Mouse (Mus musculus) hindbrain, postnatal 0 days (tissue): ENCODE measurements around the gene Slc16a13. TPM values are rescaled to one million over a fixed set of nuclear protein-coding genes. Genes with fewer than 3 reads are reported as not detected.

Source experiments
- ATAC-seq: fragments of 200-750 bp; cut with Nextera tagmentation; 2 replicates; pipeline ENCODE4 v1.8.0; 2017; ENCODE audit warnings: mild to moderate bottlenecking, moderate TSS enrichment, moderate library complexity
- DNase-seq: peaks from one replicate; pipeline ENCODE4 v3.0.0-alpha.2; 2015; ENCODE audit warnings: low spot score
- H3K27ac ChIP-seq: fragments of 300-500 bp; sonication (generic); 2 replicates; pipeline ENCODE4 v1.5.1; 2014; ENCODE audit warnings: mild to moderate bottlenecking
- H3K27me3 ChIP-seq: fragments of 300-500 bp; sonication (generic); 2 replicates; pipeline ENCODE4 v1.6.1; 2014; ENCODE audit warnings: low read length, mixed read lengths; ENCODE audit not compliant: insufficient read depth
- H3K36me3 ChIP-seq: fragments of 300-500 bp; sonication (generic); 2 replicates; pipeline ENCODE4 v1.6.1; 2014; ENCODE audit warnings: low read length, mixed read lengths; ENCODE audit not compliant: insufficient read depth
- H3K4me1 ChIP-seq: fragments of 300-500 bp; sonication (generic); 2 replicates; pipeline ENCODE4 v1.6.1; 2014; ENCODE audit warnings: antibody characterized with exemption, low read length, mixed read lengths; ENCODE audit not compliant: insufficient read depth
- H3K4me2 ChIP-seq: fragments of 300-500 bp; sonication (generic); 2 replicates; pipeline ENCODE4 v1.6.1; 2014; ENCODE audit warnings: low read depth, mild to moderate bottlenecking, low read length, moderate library complexity, mixed read lengths
- H3K4me3 ChIP-seq: fragments of 300-500 bp; sonication (generic); 2 replicates; pipeline ENCODE4 v1.5.1; 2014; ENCODE audit warnings: low read length
- H3K9ac ChIP-seq: fragments of 300-500 bp; sonication (generic); replicated peaks from 2 replicates; pipeline ENCODE4 v1.6.1; 2014; ENCODE audit warnings: mild to moderate bottlenecking, low read length, moderate library complexity, mixed read lengths
- H3K9me3 ChIP-seq: fragments of 300-500 bp; sonication (generic); 2 replicates; pipeline ENCODE4 v1.6.1; 2016; ENCODE audit warnings: low read length, mixed read lengths
- CTCF ChIP-seq: IDR thresholded peaks from 2 replicates; pipeline ENCODE4 v1.5.1; 2016; ENCODE audit warnings: antibody characterized with exemption, control low read depth, low read depth
- WGBS: fragments of 180-500 bp; shearing (Covaris S2); extraction: QIAGEN DNeasy Blood & Tissue Kit; methylation state at CpG from one replicate; pipeline ENCODE4 v1.1.7; 2014; 5-methylcytosine and 5-hydroxymethylcytosine counted together
- polyA plus RNA-seq: library from polyadenylated mRNA; unstranded; fragments of >200 nt; fragmentation: Nextera tagmentation; extraction: Ambion mirVana; gene quantifications from 2 replicates; pipeline ENCODE4 v1.2.1, GENCODE M21; 2015
- total RNA-seq: library from RNA; depleted of rRNA; stranded (reverse); fragments of >200 nt; gene quantifications from 2 replicates; pipeline ENCODE4 v1.2.3, GENCODE M21; 2014

Gene Slc16a13
- total and polyA plus RNA-seq, 2 experiments from 2014 or later: 10.8 to 15.3 TPM

- WGBS: 4% methylated on average over 18 of the region's 18 CpGs
- H3K4me3 ChIP-seq: peak overlapping the region; percentile 23; the same call in 1 of the 2 replicates
Observed at GRCm38 (mm10) chr11:70254337-70254736, 33.5 kb upstream of the Slc16a13 start.

GRCm38 (mm10) chr11:70251853-70252252 lies 31.0 kb upstream of the Slc16a13 start:
- Histone ChIP-seq H3K4me2 (no peak overlapping the region), H3K27me3 (peaks cover 21% of the 10 kb centered on the region), H3K4me3 (no peak overlapping the region), H3K9ac (no peak overlapping the region), H3K27ac (no peak overlapping the region), H3K4me1 (no peaks in the 10 kb centered on the region), H3K9me3 (no peaks in the 10 kb centered on the region), H3K36me3 (no peaks in the 10 kb centered on the region)
- DNase-seq: no peak
- ATAC-seq: no peak
- no peak for TF ChIP-seq CTCF
- WGBS: 77% methylated on average over 8 of the region's 8 CpGs

More at GRCm38 (mm10) chr11:70254337-70254736, 33.5 kb upstream of the Slc16a13 start:
- peak overlapping the region; percentile 45 for H3K4me2 ChIP-seq
- no peak for TF ChIP-seq CTCF
- no peak overlapping the region for H3K27ac ChIP-seq
- no peaks in the 10 kb centered on the region for H3K4me1 ChIP-seq
- no peaks in the 10 kb centered on the region for H3K9me3 ChIP-seq
- H3K9ac ChIP-seq: no peak overlapping the region
- peaks cover 21% of the 10 kb centered on the region for H3K27me3 ChIP-seq
- DNase-seq: no peak
- ATAC-seq: no peak
- H3K36me3 ChIP-seq: no peaks in the 10 kb centered on the region

GRCm38 (mm10) chr11:70250150-70250549 lies 29.3 kb upstream of the Slc16a13 start:
- no peak for TF ChIP-seq CTCF

GRCm38 (mm10) chr11:70247136-70247845 lies 26.4 kb upstream of the Slc16a13 start:
- no peak overlapping the region for H3K4me3 ChIP-seq
- H3K4me2 ChIP-seq: no peak overlapping the region
- DNase-seq (peak; percentile 70), ATAC-seq (no peak)
- H3K9me3 ChIP-seq: no peaks in the 10 kb centered on the region
- H3K27me3 ChIP-seq: no peaks in the 10 kb centered on the region
- H3K27ac ChIP-seq: no peak overlapping the region
- no peak overlapping the region for H3K9ac ChIP-seq
- no peaks in the 10 kb centered on the region for H3K4me1 ChIP-seq
- WGBS: 53% methylated on average over 9 of the region's 9 CpGs
- peak; percentile 81 for TF ChIP-seq CTCF
- H3K36me3 ChIP-seq: no peaks in the 10 kb centered on the region

More at GRCm38 (mm10) chr11:70250150-70250549, 29.3 kb upstream of the Slc16a13 start:
- no peak for ATAC-seq
- Histone ChIP-seq H3K27me3 (peaks cover 18% of the 10 kb centered on the region), H3K9ac (no peak overlapping the region), H3K27ac (no peak overlapping the region), H3K9me3 (no peaks in the 10 kb centered on the region), H3K4me3 (no peak overlapping the region), H3K4me1 (no peaks in the 10 kb centered on the region), H3K36me3 (no peaks in the 10 kb centered on the region), H3K4me2 (no peak overlapping the region)
- DNase-seq: no peak
- 72% methylated on average over 11 of the region's 11 CpGs for WGBS

- Histone ChIP-seq H3K27me3 (no peaks in the 10 kb centered on the region), H3K36me3 (no peaks in the 10 kb centered on the region), H3K27ac (no peak overlapping the region), H3K4me1 (peaks cover 4% of the 10 kb centered on the region; the same call in 1 of the 2 replicates), H3K9me3 (no peaks in the 10 kb centered on the region), H3K4me2 (no peak overlapping the region), H3K4me3 (no peak overlapping the region), H3K9ac (no peak overlapping the region)
- no peak for DNase-seq
- no peak for ATAC-seq
- 72% methylated on average over 11 of the region's 11 CpGs for WGBS
- TF ChIP-seq CTCF: no peak
Observed at GRCm38 (mm10) chr11:70242591-70242990, 21.7 kb upstream of the Slc16a13 start.

- Histone ChIP-seq H3K4me3 (peak within 1 kb of the TSS; percentile 96), H3K27me3 (no peaks in the 10 kb centered on the region), H3K36me3 (peaks cover 11% of the 10 kb centered on the region; the same call in 1 of the 2 replicates), H3K9me3 (no peaks in the 10 kb centered on the region), H3K27ac (peak within 1 kb of the TSS; percentile 96), H3K9ac (peak within 1 kb of the TSS; percentile 92), H3K4me1 (peaks cover 10% of the 10 kb centered on the region), H3K4me2 (peak within 1 kb of the TSS; percentile 90)
- DNase-seq (peak; percentile 91), ATAC-seq (peak; percentile 66)
- under 1% methylated on average over 34 of the region's 35 CpGs for WGBS
- TF ChIP-seq CTCF: no peak
Observed at GRCm38 (mm10) chr11:70239541-70240279, 18.8 kb upstream of the Slc16a13 start, which contains the start of the genes Gm21988 and Rnasek. Gene Gm21988, minus strand, starts transcription at chr11:70239830. Gene Rnasek, minus strand, starts transcription at chr11:70239842.
